Mouse (Mus musculus): Measurements from ENCODE around the gene Rsl24d1. TPM values are rescaled to one million over a fixed set of nuclear protein-coding genes. Genes with fewer than 3 reads are reported as not detected.
"Not testable (repeated sequence)": the region's sequence is repeated elsewhere in the genome, so short reads cannot be mapped to it uniquely, and the experiment has no call there.

Gene Rsl24d1
- total RNA-seq, 1 experiment from 2014 or later = 257 TPM

GRCm38 (mm10) chr9:73097898-73098297 is 15.3 kb upstream of the Rsl24d1 start:
- ATAC-seq (replicated peaks; ENCODE audit: low read depth, poor library complexity, severe bottlenecking) = no peak

GRCm38 (mm10) chr9:73101536-73101935 is 11.7 kb upstream of the Rsl24d1 start, which contains the start of gene Khdc3:
Gene Khdc3, plus strand, starts transcription at chr9:73101836.
- ATAC-seq (replicated peaks; ENCODE audit: low read depth, poor library complexity, severe bottlenecking) = no peak

- ATAC-seq (replicated peaks; ENCODE audit: low read depth, poor library complexity, severe bottlenecking) = no peak
Observed at GRCm38 (mm10) chr9:73102181-73102580, 11.0 kb upstream of the Rsl24d1 start, which contains the start of gene Gm20509. Gene Gm20509, plus strand, starts transcription at chr9:73102470.

GRCm38 (mm10) chr9:73103159-73103879 is 9.9 kb upstream of the Rsl24d1 start:
- peak; percentile 27; the same call in 1 of the 2 replicates for ATAC-seq (replicated peaks; ENCODE audit: low read depth, poor library complexity, severe bottlenecking)

- ATAC-seq (replicated peaks; ENCODE audit: low read depth, poor library complexity, severe bottlenecking) = peak; percentile 12; the same call in 1 of the 2 replicates
Observed at GRCm38 (mm10) chr9:73103880-73104198, 9.4 kb upstream of the Rsl24d1 start.

- ATAC-seq (replicated peaks; ENCODE audit: low read depth, poor library complexity, severe bottlenecking) = no peak
Observed at GRCm38 (mm10) chr9:73105141-73105540, 8.1 kb upstream of the Rsl24d1 start.

- ATAC-seq (replicated peaks; ENCODE audit: low read depth, poor library complexity, severe bottlenecking) = no peak
Observed at GRCm38 (mm10) chr9:73105771-73106170, 7.5 kb upstream of the Rsl24d1 start.

- not testable (repeated sequence) for ATAC-seq (replicated peaks; ENCODE audit: low read depth, poor library complexity, severe bottlenecking)
Observed at GRCm38 (mm10) chr9:73116704-73117103, 3.5 kb downstream of the Rsl24d1 start.

GRCm38 (mm10) chr9:73118012-73118411 is 4.8 kb downstream of the Rsl24d1 start:
- ATAC-seq (replicated peaks; ENCODE audit: low read depth, poor library complexity, severe bottlenecking) = no peak

GRCm38 (mm10) chr9:73121735-73122134 is 8.5 kb downstream of the Rsl24d1 start:
- peak; percentile 83 for ATAC-seq (replicated peaks; ENCODE audit: low read depth, poor library complexity, severe bottlenecking)

- no peak for ATAC-seq (replicated peaks; ENCODE audit: low read depth, poor library complexity, severe bottlenecking)
Observed at GRCm38 (mm10) chr9:73125043-73125570, 11.9 kb downstream of the Rsl24d1 start.

GRCm38 (mm10) chr9:73127457-73127856 is 14.2 kb downstream of the Rsl24d1 start:
- ATAC-seq (replicated peaks; ENCODE audit: low read depth, poor library complexity, severe bottlenecking) = peak; percentile 74

GRCm38 (mm10) chr9:73129875-73130274 is 16.6 kb downstream of the Rsl24d1 start:
- no peak for ATAC-seq (replicated peaks; ENCODE audit: low read depth, poor library complexity, severe bottlenecking)

- no peak for ATAC-seq (replicated peaks; ENCODE audit: low read depth, poor library complexity, severe bottlenecking)
Observed at GRCm38 (mm10) chr9:73130529-73130928, 17.3 kb downstream of the Rsl24d1 start.

GRCm38 (mm10) chr9:73137341-73137886 is 24.2 kb downstream of the Rsl24d1 start:
- no peak for ATAC-seq (replicated peaks; ENCODE audit: low read depth, poor library complexity, severe bottlenecking)

GRCm38 (mm10) chr9:73154347-73154746 is 41.1 kb downstream of the Rsl24d1 start:
- no peak for ATAC-seq (replicated peaks; ENCODE audit: low read depth, poor library complexity, severe bottlenecking)

GRCm38 (mm10) chr9:73157968-73158367 is 44.7 kb downstream of the Rsl24d1 start:
- ATAC-seq (replicated peaks; ENCODE audit: low read depth, poor library complexity, severe bottlenecking) = no peak; the same call in 1 of the 2 replicates

- ATAC-seq (replicated peaks; ENCODE audit: low read depth, poor library complexity, severe bottlenecking) = no peak
Observed at GRCm38 (mm10) chr9:73159265-73159664, 46.0 kb downstream of the Rsl24d1 start.

- peak; percentile 88 for ATAC-seq (replicated peaks; ENCODE audit: low read depth, poor library complexity, severe bottlenecking)
Observed at GRCm38 (mm10) chr9:73162571-73163333, 49.5 kb downstream of the Rsl24d1 start.

GRCm38 (mm10) chr9:73165631-73166030 is 52.4 kb downstream of the Rsl24d1 start:
- ATAC-seq (replicated peaks; ENCODE audit: low read depth, poor library complexity, severe bottlenecking) = no peak

Data from common myeloid progenitor, adult 5-6 weeks (primary cell).